Mouse (Mus musculus) fibroblast of lung, adult 2 months (primary cell): ENCODE results near the gene Tmem164.

Experiments
- DNase-seq: peaks from one replicate; pipeline ENCODE4 v3.0.0-alpha.2; 2011; ENCODE audit warnings: low read depth

Gene Tmem164

GRCm38 (mm10) chrX:142748574-142748973 is 67.4 kb downstream of the Tmem164 start:
- no peak for DNase-seq

DNA sequence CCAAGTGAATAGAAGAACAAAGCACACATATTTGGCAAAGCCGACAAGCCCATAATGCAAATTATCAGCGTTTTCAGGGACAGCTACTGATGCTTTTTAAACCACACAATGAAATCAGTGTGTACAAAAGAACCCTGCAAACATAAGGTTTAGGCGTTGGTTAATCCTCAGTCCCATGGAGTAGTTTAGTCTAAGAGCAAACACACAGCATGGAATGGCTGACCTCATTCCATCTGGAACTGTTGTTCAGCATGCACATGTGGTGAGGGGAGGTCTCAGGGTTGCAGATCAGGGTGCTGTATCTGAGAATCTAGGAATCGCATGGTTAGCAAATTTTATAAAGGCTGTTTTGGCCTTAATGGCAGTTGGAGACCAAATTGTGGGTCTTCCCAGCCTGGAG is 69.6 kb downstream of the Tmem164 start:
- DNase-seq, result no peak

- no peak for DNase-seq
These were observed 74.3 kb downstream of the Tmem164 start for GRCm38 (mm10) chrX:142755542-142755941.

GRCm38 (mm10) chrX:142760415-142760814 is 79.2 kb downstream of the Tmem164 start:
- no peak for DNase-seq

GRCm38 (mm10) chrX:142763337-142763736 is 82.1 kb downstream of the Tmem164 start:
- DNase-seq, result no peak

DNA sequence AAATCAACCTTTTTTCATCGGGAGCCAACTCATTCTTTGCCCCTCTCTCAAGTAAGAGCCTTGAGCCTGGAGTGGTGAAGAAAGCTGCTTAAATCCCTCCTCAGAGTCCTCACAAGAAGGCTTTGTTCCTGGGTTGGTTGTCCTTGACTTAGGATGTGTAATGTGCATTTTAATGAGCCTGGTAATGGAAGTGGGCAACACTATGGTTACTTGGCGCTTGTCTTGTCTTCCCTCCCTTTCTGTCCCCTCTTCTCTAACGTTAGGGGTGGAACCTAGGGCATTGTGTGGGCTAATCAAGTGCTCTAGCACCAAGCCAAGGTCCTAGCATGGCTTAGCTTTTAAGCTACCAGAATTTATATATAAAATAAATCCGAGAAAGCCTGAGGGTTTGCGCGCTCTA is 88.5 kb downstream of the Tmem164 start:
- DNase-seq, result no peak

DNA sequence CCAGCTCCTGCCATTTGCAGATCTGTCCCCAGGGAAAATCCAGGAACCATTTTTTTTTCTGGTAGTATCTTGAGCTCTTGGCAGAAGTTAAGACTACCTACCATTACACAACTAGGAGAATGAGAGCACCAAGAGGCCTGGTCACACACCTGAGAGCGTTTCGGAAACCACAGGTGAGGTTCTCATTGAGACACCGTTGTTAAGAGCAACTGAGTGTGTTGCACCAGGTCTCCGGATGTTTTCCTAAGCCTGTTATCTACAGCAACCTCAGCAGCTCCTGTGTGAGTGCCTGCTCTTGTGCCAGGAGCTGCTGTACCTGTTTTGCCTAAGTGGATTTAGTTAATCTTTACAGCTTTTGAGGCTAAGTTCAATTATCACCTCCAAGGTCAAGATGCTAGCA is 92.5 kb downstream of the Tmem164 start:
- no peak for DNase-seq

GRCm38 (mm10) chrX:142776131-142776530 is 94.9 kb downstream of the Tmem164 start:
- no peak for DNase-seq

DNA sequence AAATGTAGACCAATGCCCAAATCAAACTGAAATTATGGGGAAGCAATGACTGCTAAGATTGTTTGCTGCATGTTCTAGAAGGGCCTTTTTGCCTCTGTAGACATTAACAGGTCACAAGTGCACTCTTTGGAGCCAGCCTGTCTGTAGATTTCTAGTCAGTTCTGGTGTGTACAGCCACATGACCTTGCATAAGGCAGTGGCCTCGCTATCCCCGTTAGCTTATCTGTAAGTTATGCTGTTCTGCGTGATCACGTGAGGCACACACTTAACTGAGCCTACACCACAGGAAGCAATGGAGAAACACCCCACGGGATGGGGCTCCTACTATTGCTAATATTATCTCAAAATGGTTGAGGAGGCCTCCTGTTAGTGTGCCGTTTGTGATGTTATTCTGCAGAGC is 97.4 kb downstream of the Tmem164 start:
- no peak for DNase-seq

GRCm38 (mm10) chrX:142786160-142787052 is 105.2 kb downstream of the Tmem164 start:
- DNase-seq, result no peak

DNA sequence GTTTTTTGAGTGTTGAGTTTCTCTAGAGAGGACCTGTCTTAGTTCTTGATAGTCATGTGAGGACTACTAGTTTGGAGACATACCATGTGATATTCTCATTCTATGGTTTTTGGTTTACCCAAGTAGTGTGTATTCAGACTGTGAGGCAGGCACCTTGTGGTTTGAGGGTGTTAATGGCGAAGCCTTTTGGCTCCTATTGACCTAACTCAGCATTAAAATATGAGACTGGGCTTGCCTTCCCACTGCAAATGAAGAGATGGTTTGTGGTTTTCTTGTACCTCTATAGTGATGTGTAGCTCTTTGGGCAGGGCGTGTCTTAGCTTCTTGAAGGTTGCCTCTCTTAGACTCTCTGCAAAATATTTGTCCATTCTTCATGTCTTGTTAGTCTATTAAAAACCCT is 111.0 kb downstream of the Tmem164 start:
- no peak for DNase-seq

DNA sequence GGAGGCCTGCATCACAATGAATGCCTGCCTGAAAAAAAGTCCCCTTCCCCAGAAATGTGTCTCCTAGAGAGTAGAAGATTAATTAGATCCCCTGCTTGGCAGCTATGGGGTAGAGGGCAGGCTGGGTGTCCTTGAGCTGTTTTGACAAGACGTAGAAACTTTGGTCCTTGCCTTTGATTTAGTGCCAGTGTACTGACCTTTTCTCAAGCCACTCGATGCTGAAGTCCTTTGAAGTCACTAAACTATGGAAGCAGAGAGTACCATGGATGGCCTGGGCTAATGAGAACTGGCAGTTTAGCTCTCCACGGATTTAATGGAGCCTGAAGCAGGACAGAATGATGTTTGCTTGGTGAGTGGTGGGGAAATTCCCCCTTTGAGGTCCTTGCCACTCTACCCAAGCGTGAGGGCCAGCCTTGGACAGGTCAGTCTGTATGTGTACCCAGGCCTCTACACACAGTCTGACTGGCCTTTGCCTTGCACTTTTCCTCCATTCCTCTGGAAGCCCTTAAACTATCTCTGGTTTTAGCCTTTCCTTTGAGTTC is 112.9 kb downstream of the Tmem164 start:
- DNase-seq, result no peak

DNA sequence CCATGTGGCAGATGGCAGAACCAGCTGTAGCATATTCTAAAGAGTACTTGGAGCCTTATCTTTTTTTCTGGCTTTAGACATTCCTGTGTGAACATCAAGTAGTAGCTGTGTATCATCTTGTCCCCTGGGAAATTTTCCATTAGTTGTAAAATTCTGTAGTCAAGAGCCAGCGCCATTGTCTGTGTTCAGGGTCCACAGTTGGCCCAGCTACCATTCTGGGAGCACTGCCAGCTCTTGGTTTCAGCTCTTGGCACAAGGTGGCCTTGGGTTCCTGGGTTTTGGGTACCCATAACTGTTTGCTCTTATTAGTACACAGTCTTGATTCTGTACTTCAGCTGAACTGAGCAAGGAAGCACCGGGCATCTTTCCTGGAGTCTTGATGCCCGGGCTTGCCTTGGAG is 123.4 kb downstream of the Tmem164 start:
- DNase-seq, result no peak

- no peak for DNase-seq
These were observed 124.9 kb downstream of the Tmem164 start for GRCm38 (mm10) chrX:142806126-142806525.

DNA sequence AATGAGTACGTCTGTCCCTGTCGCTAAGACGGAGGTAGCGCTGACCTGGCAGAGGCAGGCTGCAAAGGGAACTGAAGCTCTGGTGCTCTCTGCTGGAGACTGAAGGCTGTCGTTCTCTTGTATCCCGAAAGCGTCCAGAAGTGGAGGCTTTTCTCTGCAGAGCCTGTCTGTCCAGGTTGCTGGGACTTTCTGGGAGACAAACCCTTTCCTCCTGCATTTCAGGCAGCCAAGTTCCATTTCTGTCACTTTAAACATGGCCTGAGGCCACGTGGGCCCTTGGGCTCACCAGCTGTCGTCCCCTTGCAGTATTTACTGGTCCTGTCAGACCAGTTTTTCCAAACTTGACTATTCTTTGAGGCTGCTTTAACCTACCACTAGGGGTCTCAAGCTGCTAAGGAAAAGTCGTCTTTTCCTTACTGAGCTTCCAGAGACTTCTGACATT is 125.4 kb downstream of the Tmem164 start:
- DNase-seq, result no peak

GRCm38 (mm10) chrX:142808411-142808810 is 127.2 kb downstream of the Tmem164 start:
- no peak for DNase-seq

GRCm38 (mm10) chrX:142813146-142813545 is 131.9 kb downstream of the Tmem164 start:
- no peak for DNase-seq

DNA sequence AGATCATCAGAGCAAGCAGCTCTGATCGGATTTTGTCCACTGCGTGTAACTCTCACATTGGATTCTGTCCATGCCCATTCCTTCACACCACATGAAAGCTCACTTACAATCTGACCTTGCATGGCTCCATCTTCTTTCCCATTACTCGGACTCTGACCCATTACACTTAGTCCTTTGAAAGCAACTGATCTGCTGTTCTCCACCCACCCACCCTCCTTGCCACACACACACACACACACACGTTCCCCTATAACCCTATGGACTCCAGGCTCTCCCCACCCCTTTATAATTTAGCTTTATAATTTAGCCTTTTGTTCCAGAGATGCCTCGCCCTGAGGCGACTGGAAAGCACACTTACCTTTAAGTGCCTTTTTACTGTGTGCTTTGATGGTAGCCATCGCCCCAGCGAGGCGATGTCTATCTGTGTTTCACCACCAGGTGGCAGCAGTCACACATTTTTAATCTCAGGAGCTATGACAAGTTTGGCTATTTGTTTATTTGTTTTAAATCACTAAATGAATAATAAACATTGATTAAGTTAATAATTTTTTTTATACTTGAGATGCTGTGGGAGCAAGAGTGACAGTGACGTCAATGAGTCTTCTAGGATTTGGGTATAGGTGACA is 137.0 kb downstream of the Tmem164 start:
- no peak for DNase-seq

- DNase-seq, result no peak
These were observed 140.0 kb downstream of the Tmem164 start for GRCm38 (mm10) chrX:142821239-142821638.

- DNase-seq, result no peak
These were observed 140.6 kb downstream of the Tmem164 start for GRCm38 (mm10) chrX:142821846-142822245.

GRCm38 (mm10) chrX:142825309-142825708 is 144.1 kb downstream of the Tmem164 start:
- no peak for DNase-seq

GRCm38 (mm10) chrX:142827644-142828043 is 146.4 kb downstream of the Tmem164 start:
- no peak for DNase-seq
